Mouse (Mus musculus) adrenal gland (tissue): ENCODE results near the gene Slc20a1.

Experiments used
- intact Hi-C: fragments of 180-260 bp; cut with DNase I; formaldehyde crosslinking; loops from one replicate; pipeline ENCODE4 v1.15.1; 2025
- long read RNA-seq, 2 experiments: library from polyadenylated mRNA; unstranded; transcript quantifications; one replicate each; pipeline ENCODE4 v2.0.0; 2020; ENCODE audit warnings: borderline replicate concordance in 1 of 2; ENCODE audit not compliant: insufficient replicate concordance in 1 of 2

Slc20a1 gene
- long read RNA-seq, experiment 1, partial matches to known transcripts = 1 of 2 reads
- long read RNA-seq, experiment 1, other reads (novel, unspliced or antisense) = 0 of 2 reads
- long read RNA-seq, experiment 2, partial matches to known transcripts = 3 of 3 reads
- long read RNA-seq, experiment 2, other reads (novel, unspliced or antisense) = 0 of 3 reads

GRCm38 (mm10) chr2:129198436-129199327, at the start of gene Slc20a1:
Gene Slc20a1 (plus strand): TSS chr2:129198764.
- intact Hi-C loops = no loop called here

- intact Hi-C loops = no loop called here
Measured at GRCm38 (mm10) chr2:129148836-129149235, 49.7 kb upstream of the Slc20a1 start.

GRCm38 (mm10) chr2:129150386-129150785, 48.2 kb upstream of the Slc20a1 start:
- intact Hi-C loops = no loop called here

- intact Hi-C loops = no loop called here
Measured at GRCm38 (mm10) chr2:129151111-129151510, 47.5 kb upstream of the Slc20a1 start.

GRCm38 (mm10) chr2:129152751-129153150, 45.8 kb upstream of the Slc20a1 start:
- intact Hi-C loops = no loop called here

- intact Hi-C loops = no loop called here
Measured at GRCm38 (mm10) chr2:129164815-129165214, 33.7 kb upstream of the Slc20a1 start.

GRCm38 (mm10) chr2:129166466-129167463, 31.8 kb upstream of the Slc20a1 start:
- intact Hi-C loops = no loop called here

- intact Hi-C loops = no loop called here
Measured at GRCm38 (mm10) chr2:129173386-129173785, 25.2 kb upstream of the Slc20a1 start.

GRCm38 (mm10) chr2:129174474-129174873, 24.1 kb upstream of the Slc20a1 start:
- intact Hi-C loops = loop anchor here (1.0 kb wide), 1 partner anchor 84 kb away; no protein-coding TSS in a partner anchor

GRCm38 (mm10) chr2:129175636-129176035, 22.9 kb upstream of the Slc20a1 start:
- intact Hi-C loops = no loop called here

GRCm38 (mm10) chr2:129176676-129177420, 21.7 kb upstream of the Slc20a1 start:
- intact Hi-C loops = no loop called here

- intact Hi-C loops = no loop called here
Measured at GRCm38 (mm10) chr2:129177661-129178060, 20.9 kb upstream of the Slc20a1 start.

GRCm38 (mm10) chr2:129178182-129178908, 20.2 kb upstream of the Slc20a1 start:
- intact Hi-C loops = no loop called here

- intact Hi-C loops = no loop called here
Measured at GRCm38 (mm10) chr2:129179946-129180853, 18.4 kb upstream of the Slc20a1 start.

- intact Hi-C loops = no loop called here
Measured at GRCm38 (mm10) chr2:129181509-129181908, 17.1 kb upstream of the Slc20a1 start.

- intact Hi-C loops = no loop called here
Measured at GRCm38 (mm10) chr2:129182412-129182811, 16.2 kb upstream of the Slc20a1 start.

GRCm38 (mm10) chr2:129183561-129184031, 15.0 kb upstream of the Slc20a1 start:
- intact Hi-C loops = no loop called here

GRCm38 (mm10) chr2:129184853-129185252, 13.7 kb upstream of the Slc20a1 start:
- intact Hi-C loops = no loop called here
